Mouse (Mus musculus) induced T-regulatory cell, adult 2 months (primary cell): Measurements from ENCODE around the gene Hoxc6.
A peak's percentile ranks its signal among the peaks of the same experiment; 100 is the strongest.

Experiments used
- DNase-seq: peaks from one replicate; pipeline ENCODE4 v3.0.0-alpha.2; 2012; ENCODE audit warnings: low read depth

Gene Hoxc6

GRCm38 (mm10) chr15:103040601-103041000, 42.5 kb downstream of the Hoxc6 start:
- no peak for DNase-seq

- no peak for DNase-seq
Measured at GRCm38 (mm10) chr15:103041613-103042012, 43.6 kb downstream of the Hoxc6 start.

- DNase-seq, result no peak
Measured at GRCm38 (mm10) chr15:103042209-103042608, 44.2 kb downstream of the Hoxc6 start.

GRCm38 (mm10) chr15:103051670-103052069, 53.6 kb downstream of the Hoxc6 start:
- DNase-seq, result no peak

- no peak for DNase-seq
Measured at GRCm38 (mm10) chr15:103053210-103053609, 55.2 kb downstream of the Hoxc6 start.

- no peak for DNase-seq
Measured at GRCm38 (mm10) chr15:103056396-103056795, 58.3 kb downstream of the Hoxc6 start.

GRCm38 (mm10) chr15:103058715-103059114, 60.7 kb downstream of the Hoxc6 start:
- no peak for DNase-seq

- no peak for DNase-seq
Measured at GRCm38 (mm10) chr15:103059393-103059992, 61.4 kb downstream of the Hoxc6 start.

- no peak for DNase-seq
Measured at GRCm38 (mm10) chr15:103060021-103060340, 61.9 kb downstream of the Hoxc6 start.

GRCm38 (mm10) chr15:103060341-103061130, 62.5 kb downstream of the Hoxc6 start:
- peak; percentile 3 for DNase-seq

GRCm38 (mm10) chr15:103061131-103061825, 63.2 kb downstream of the Hoxc6 start:
- no peak for DNase-seq
